Mouse (Mus musculus): ENCODE results near the gene Pom121. TPM values are rescaled to one million over a fixed set of nuclear protein-coding genes. Genes with fewer than 3 reads are reported as not detected.

The Pom121 gene
- total RNA-seq (2015; ENCODE audit: low replicate concordance), result 43.2 and 48.2 TPM in 2 replicates
- total RNA-seq (2017; ENCODE audit: low replicate concordance), result 15.7 and 25.2 TPM in 2 replicates

- peak; percentile 88 for ATAC-seq (replicated peaks; ENCODE audit: low FRiP score, poor library complexity, severe bottlenecking)
Observed at GRCm38 (mm10) chr5:135394004-135394823, at the start of gene Pom121. Gene Pom121, minus strand, starts transcription at chr5:135394546.

DNA sequence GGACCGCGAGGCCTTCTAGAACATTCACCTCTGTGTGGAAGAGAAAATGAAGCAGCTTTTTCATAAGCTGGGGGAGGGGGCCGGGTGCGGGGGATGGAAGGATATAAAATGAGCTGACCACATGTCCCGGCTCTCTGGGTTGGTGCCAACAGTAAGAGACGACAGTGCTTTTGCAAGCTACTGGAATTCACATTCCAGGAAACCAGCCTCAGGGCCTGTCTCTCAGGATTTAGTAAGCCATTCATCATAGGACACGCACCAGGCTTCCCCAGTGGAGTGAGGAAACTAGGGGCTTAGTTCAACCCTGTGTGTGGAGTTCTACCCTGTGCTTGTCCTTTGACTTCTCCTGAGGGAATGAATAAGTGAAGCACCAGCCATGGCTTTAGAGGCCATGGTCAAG, 48.1 kb upstream of the Pom121 start:
- no peak for ATAC-seq (replicated peaks; ENCODE audit: low FRiP score, poor library complexity, severe bottlenecking)

GRCm38 (mm10) chr5:135435039-135435438, 40.7 kb upstream of the Pom121 start:
- ATAC-seq (replicated peaks; ENCODE audit: low FRiP score, poor library complexity, severe bottlenecking), result no peak

DNA sequence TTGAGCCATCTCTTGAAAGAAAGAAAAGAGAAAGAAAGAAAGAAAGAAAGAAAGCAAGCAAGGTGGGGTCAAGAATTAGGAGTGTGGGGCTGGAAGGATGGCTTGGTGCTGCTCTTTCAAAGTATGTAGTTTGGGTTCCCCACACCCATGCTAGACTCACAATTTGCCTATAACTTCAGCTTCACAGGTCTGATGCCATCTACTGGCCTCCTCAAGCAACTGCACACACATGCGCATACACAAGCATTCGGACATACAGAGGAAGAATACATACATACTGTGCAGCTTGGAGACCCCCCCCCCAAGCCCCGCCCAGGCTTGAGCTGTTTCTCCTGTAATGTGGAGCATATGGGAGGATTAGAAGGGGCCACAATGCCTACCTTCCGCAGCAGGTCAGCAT, 39.5 kb upstream of the Pom121 start:
- no peak for ATAC-seq (replicated peaks; ENCODE audit: low FRiP score, poor library complexity, severe bottlenecking)

- ATAC-seq (replicated peaks; ENCODE audit: low FRiP score, poor library complexity, severe bottlenecking), result no peak
Observed at GRCm38 (mm10) chr5:135431111-135431510, 36.8 kb upstream of the Pom121 start.

DNA sequence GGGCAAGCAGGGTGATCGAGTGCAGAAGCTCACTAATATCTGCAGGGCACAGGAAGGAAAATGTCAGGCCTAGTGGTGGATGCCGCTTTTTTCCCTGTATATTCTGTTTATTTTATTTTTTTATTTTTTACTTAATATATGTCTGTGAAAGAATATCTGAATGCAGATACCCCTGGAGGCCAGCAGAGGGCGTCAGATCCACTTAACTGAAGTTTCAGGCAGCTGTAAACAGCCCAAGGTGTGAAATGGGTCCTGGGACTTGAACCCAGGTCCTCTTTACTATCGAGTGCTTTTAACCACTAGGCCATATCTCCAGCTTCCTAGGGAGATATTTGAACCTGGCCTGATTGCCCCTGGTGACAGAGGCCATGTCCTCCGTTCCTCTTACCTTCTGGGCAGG, 34.4 kb upstream of the Pom121 start:
- no peak for ATAC-seq (replicated peaks; ENCODE audit: low FRiP score, poor library complexity, severe bottlenecking)

- ATAC-seq (replicated peaks; ENCODE audit: low FRiP score, poor library complexity, severe bottlenecking), result no peak
Observed at GRCm38 (mm10) chr5:135410266-135410665, 15.9 kb upstream of the Pom121 start.

- no peak for ATAC-seq (replicated peaks; ENCODE audit: low FRiP score, poor library complexity, severe bottlenecking)
Observed at GRCm38 (mm10) chr5:135408114-135408513, 13.8 kb upstream of the Pom121 start.

DNA sequence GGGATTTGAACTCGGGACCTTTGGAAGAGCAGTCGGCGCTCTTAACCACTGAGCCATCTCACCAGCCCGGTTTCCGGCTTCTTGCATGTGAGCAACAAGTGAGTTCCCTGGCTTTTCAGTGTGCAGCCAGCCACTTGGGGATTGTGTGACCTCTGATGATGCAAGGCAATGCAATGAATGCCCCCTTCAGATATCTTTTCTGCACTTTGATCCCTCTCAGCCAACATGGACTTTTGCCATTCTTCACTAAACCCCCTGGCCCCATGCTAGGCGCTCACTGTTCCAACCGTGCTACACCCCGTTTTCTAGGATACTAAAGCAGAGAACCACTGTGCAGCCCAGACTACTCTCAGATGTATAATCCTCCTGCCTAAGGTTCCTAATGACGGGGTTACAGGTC, 11.1 kb upstream of the Pom121 start:
- ATAC-seq (replicated peaks; ENCODE audit: low FRiP score, poor library complexity, severe bottlenecking), result no peak

GRCm38 (mm10) chr5:135404623-135405022, 10.3 kb upstream of the Pom121 start:
- ATAC-seq (replicated peaks; ENCODE audit: low FRiP score, poor library complexity, severe bottlenecking), result no peak

- ATAC-seq (replicated peaks; ENCODE audit: low FRiP score, poor library complexity, severe bottlenecking), result peak; percentile 70
Observed at GRCm38 (mm10) chr5:135400244-135400643, 5.9 kb upstream of the Pom121 start.

DNA sequence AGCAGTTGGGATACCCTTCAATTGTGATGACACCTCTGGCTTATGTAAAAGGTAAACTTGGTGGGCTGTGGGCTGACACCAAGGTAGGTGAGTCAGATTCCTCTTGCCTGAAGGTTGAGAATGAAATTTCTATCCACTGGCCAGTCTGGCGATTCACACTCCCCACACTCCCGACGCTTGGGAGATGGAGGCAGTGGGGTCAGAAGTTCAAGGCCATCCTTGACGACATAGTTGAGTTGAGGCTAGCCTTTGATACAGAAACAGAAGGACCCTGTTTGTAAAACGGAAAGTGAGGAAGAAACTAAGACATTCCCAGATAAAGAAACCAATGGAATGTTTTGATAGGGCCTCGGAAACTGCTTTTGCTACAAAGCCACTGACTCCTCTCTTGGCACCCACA, 5.0 kb upstream of the Pom121 start:
- no peak for ATAC-seq (replicated peaks; ENCODE audit: low FRiP score, poor library complexity, severe bottlenecking)

DNA sequence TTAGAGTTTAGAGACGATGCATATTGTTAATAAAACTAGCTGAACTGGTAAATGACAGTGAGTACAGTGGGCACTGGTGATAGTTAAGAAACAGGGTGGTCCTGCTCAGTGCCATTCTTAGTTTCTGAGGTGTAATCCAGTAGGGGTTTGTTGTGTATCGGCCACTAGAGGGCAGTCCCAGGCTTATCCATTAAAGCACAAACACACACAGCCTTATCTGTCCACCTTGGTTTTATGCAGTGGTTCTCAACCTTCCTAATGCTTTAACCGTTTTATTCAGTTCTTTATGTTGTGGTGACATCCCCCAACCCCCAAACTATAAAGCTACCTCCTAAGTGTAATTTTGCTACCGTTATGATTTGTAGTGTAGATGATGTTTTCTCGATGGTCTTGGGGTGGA, 1.5 kb upstream of the Pom121 start:
- peak; percentile 65 for ATAC-seq (replicated peaks; ENCODE audit: low FRiP score, poor library complexity, severe bottlenecking)

DNA sequence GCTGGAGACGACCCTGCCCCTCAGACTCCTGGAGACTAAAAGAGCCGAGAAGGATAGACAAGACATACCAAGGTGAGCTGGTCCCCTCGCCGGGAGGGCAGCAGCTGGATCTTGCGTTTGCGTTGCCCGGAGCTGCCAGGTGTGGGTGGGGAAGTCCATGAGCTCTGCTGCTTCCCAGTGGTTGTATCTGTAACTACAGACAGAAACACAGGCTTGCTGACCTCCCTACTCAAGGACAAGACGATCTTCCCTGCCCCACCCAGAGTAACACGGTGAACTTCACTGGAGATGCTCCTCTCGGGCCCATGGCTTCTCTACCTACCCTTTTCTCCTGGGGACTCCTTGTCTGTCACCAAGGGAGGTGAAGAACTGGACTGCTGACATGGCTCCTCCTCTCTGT, 10.6 kb downstream of the Pom121 start:
- no peak for ATAC-seq (replicated peaks; ENCODE audit: low FRiP score, poor library complexity, severe bottlenecking)

- ATAC-seq (replicated peaks; ENCODE audit: low FRiP score, poor library complexity, severe bottlenecking), result no peak
Observed at GRCm38 (mm10) chr5:135382746-135383145, 11.6 kb downstream of the Pom121 start.

- ATAC-seq (replicated peaks; ENCODE audit: low FRiP score, poor library complexity, severe bottlenecking), result no peak
Observed at GRCm38 (mm10) chr5:135381356-135381925, 12.9 kb downstream of the Pom121 start.

DNA sequence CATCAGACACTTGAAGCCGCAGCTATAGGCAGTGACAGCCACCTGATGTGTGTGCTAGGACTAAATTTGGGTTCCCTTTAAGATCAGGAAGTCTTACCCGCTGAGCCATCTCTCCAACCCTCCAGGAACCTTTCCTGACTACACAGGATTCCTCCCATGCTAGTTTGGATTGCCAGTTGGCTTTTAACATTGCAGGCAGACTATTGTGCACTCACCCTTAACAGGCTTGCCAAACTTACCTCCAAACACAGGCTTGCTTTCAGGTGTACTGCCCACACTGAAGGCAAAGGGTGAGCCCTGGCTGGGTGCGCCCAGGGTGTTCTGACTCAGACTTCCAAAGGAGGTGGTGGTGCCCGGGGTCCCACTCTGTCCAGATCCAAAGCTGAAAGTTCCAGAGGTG, 13.7 kb downstream of the Pom121 start:
- ATAC-seq (replicated peaks; ENCODE audit: low FRiP score, poor library complexity, severe bottlenecking), result no peak

DNA sequence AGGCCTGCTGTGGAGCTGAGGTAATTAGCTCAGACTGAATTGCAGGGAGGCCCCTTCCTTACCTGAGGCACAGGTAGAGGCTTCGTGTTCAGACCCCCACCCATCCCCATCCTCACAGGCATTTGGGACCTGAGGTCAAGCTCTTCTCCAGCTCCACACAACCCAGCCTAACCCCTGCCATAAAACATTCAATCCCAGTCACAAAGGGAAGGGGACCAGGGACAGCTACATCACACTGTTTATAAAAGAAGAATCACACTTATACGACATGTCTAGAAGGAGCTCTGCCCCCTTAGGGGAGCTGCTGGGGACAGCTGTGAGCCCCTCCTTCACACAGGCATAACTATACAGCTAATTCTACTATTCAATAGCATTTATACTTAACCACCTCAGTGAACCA, 18.0 kb downstream of the Pom121 start:
- ATAC-seq (replicated peaks; ENCODE audit: low FRiP score, poor library complexity, severe bottlenecking), result no peak

GRCm38 (mm10) chr5:135375167-135375566, 19.2 kb downstream of the Pom121 start:
- ATAC-seq (replicated peaks; ENCODE audit: low FRiP score, poor library complexity, severe bottlenecking), result no peak

DNA sequence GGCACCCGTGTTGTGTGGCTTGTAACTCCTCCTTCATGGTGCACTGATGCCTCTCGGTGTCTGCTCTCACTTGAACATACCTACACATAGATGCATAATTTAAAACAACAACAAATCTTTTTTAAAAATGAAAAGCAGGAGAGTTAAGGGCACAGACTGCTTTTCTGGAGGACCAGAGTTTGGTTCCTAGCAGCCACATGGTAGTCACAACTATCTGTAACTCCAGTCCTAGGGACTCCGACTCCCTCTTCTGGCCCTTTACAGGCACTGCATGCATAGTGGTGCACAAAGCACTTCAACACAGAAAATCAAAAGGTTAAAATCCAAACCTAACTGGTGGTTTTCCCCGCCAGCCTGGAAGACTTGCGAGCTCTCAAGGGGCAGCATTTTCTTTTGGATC, 20.7 kb downstream of the Pom121 start:
- no peak for ATAC-seq (replicated peaks; ENCODE audit: low FRiP score, poor library complexity, severe bottlenecking)

- no peak for ATAC-seq (replicated peaks; ENCODE audit: low FRiP score, poor library complexity, severe bottlenecking)
Observed at GRCm38 (mm10) chr5:135371195-135371594, 23.2 kb downstream of the Pom121 start.

Data from erythroid progenitor cell, adult 5-6 weeks (primary cell).